Mouse (Mus musculus) heart, adult 10 weeks (tissue): ENCODE results near the gene Vmn2r68. TPM values are rescaled to one million over a fixed set of nuclear protein-coding genes. Genes with fewer than 3 reads are reported as not detected.

Source experiments
- polyA plus RNA-seq: library from polyadenylated mRNA; stranded (reverse); fragments of 350-450 nt; fragmentation: Illumina TruSeq; extraction: RNeasy Lipid Tissue Mini Kit (QIAGEN cat#74804); gene quantifications from one replicate; pipeline ENCODE4 v1.2.3, GENCODE M21; 2014; ENCODE audit warnings: low read depth, low replicate concordance

Vmn2r68 gene
- not detected for polyA plus RNA-seq

GRCm38 (mm10) chr7:85237683-85238082 lies at the start of gene Vmn2r68:
Gene Vmn2r68, minus strand, starts transcription at chr7:85237783.

Other genes starting within 250 kb of the Vmn2r68 start
- gene Vmn2r66, start 225.5 kb downstream of the Vmn2r68 start, polyA plus RNA-seq, result not detected
- not detected for gene Vmn2r67, start 81.8 kb downstream of the Vmn2r68 start, polyA plus RNA-seq
- not detected for gene Vmn2r69, start 178.1 kb upstream of the Vmn2r68 start, polyA plus RNA-seq